Mouse (Mus musculus): ENCODE results near the gene Gm42688. TPM values are rescaled to one million over a fixed set of nuclear protein-coding genes. Genes with fewer than 3 reads are reported as not detected.

The Gm42688 gene
- total and polyA plus RNA-seq, 3 experiments = 2.5 to 3.9 (median 2.9) TPM

DNA sequence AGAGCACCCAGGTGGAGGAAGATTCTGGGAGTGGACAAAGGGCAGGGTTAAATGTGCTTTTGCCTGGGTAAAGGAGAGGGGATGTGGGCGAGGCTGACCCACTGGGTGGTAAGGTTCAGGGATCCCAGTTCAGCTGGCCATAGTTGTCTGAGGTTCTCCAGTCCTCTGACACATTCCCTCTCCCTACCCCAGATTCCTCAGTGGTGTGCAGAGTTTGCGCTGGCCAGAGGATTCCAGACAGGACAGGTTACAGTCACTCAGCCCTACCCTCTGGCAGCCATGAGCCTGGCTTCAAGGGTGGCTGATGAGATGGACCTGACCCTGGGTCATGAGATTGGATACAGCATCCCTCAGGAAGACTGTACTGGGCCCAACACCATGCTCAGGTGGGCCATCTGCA, 42.7 kb upstream of the Gm42688 start:
- ATAC-seq (ENCODE audit: extremely low read depth, insufficient number of reproducible peaks, low FRiP score, poor library complexity, severe bottlenecking) (no peak), DNase-seq (ENCODE audit: low spot score) (no peak)
- Histone ChIP-seq H3K36me3 (replicated peaks) (peaks cover 75% of the 10 kb centered on the region), H3K27me3 (ENCODE audit: insufficient read depth, low read length) (no peaks in the 10 kb centered on the region), H3K9me3 (replicated peaks) (no peaks in the 10 kb centered on the region), H3K4me1 (ENCODE audit: insufficient read depth, low read depth, low read length) (peaks cover 24% of the 10 kb centered on the region), H3K4me3 (ENCODE audit: low read depth, low read length) (no peak overlapping the region)
- TF ChIP-seq POLR2AphosphoS5 (IDR thresholded peaks at IDR 0.05; ENCODE audit: insufficient replicate concordance, low read depth, low read length) (peak; percentile 79), CTCF (IDR thresholded peaks at IDR 0.05; ENCODE audit: low read depth, low read length) (no peak)

DNA sequence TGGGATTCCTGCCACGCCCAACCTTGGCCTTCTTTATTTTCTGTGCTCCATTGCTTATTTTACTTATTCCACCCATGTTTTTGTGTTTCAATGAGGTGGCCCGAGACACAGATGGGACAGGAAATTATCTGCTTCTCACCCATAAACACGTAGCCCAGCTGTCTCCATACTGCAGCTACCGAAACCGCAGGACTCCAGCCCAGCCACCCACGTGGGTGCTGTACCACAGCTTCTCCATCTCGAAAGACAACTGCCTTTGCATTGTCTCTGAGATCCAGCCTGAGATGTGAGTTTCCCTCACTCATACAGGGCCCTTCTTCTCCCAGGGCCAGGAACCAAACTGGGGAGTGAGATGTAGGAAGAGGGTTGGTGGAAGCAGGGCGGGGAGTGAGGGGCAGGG, 35.4 kb upstream of the Gm42688 start:
- Histone ChIP-seq H3K36me3 (replicated peaks) (peaks cover 38% of the 10 kb centered on the region), H3K9me3 (replicated peaks) (peaks cover 29% of the 10 kb centered on the region), H3K27me3 (ENCODE audit: insufficient read depth, low read length) (peaks cover 22% of the 10 kb centered on the region; the same call in 1 of the 2 replicates), H3K4me3 (ENCODE audit: low read depth, low read length) (no peak overlapping the region), H3K4me1 (ENCODE audit: insufficient read depth, low read depth, low read length) (no peaks in the 10 kb centered on the region)
- TF ChIP-seq TAL1 (conservative IDR thresholded peaks at IDR 0.05; ENCODE audit: low read depth, low read length) = no peak
- TF ChIP-seq GATA1 (IDR thresholded peaks at IDR 0.05; ENCODE audit: borderline replicate concordance, low read length) = no peak
- TF ChIP-seq CTCF (IDR thresholded peaks at IDR 0.05; ENCODE audit: low read depth, low read length) = no peak
- TF ChIP-seq GATA2 (IDR thresholded peaks at IDR 0.05; ENCODE audit: borderline replicate concordance, low read depth, low read length) = no peak
- no peak for TF ChIP-seq POLR2AphosphoS5 (IDR thresholded peaks at IDR 0.05; ENCODE audit: insufficient replicate concordance, low read depth, low read length)
- DNase-seq (ENCODE audit: low spot score) (no peak), ATAC-seq (ENCODE audit: extremely low read depth, insufficient number of reproducible peaks, low FRiP score, poor library complexity, severe bottlenecking) (no peak)

DNA sequence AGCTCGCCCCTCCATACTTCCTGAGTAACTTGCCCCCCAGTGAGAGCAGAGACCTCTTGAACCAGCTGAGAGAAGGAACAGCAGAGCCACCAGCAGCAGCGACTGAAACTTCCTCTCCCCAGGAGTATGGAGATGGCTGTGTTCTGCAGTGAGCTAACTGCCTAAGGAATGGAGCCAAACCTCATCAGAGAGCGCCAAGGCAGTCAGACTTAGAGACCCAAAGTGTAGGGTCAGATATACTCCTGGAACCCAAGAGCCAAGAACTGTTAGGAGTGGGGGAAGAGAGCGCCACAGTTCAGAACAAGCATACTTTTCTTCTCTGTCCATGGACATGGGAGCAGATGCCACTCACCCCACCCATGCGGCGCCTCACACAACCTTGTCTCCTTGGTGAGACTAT, 35.0 kb upstream of the Gm42688 start:
- ATAC-seq (ENCODE audit: extremely low read depth, insufficient number of reproducible peaks, low FRiP score, poor library complexity, severe bottlenecking) = no peak
- no peak for DNase-seq (ENCODE audit: low spot score)
- Histone ChIP-seq H3K36me3 (replicated peaks) (peaks cover 34% of the 10 kb centered on the region), H3K4me1 (ENCODE audit: insufficient read depth, low read depth, low read length) (no peaks in the 10 kb centered on the region), H3K9me3 (replicated peaks) (peaks cover 33% of the 10 kb centered on the region), H3K4me3 (ENCODE audit: low read depth, low read length) (no peak overlapping the region), H3K27me3 (ENCODE audit: insufficient read depth, low read length) (peaks cover 26% of the 10 kb centered on the region; the same call in 1 of the 2 replicates)
- TF ChIP-seq GATA2 (IDR thresholded peaks at IDR 0.05; ENCODE audit: borderline replicate concordance, low read depth, low read length) (no peak), TAL1 (conservative IDR thresholded peaks at IDR 0.05; ENCODE audit: low read depth, low read length) (no peak), CTCF (IDR thresholded peaks at IDR 0.05; ENCODE audit: low read depth, low read length) (no peak), POLR2AphosphoS5 (IDR thresholded peaks at IDR 0.05; ENCODE audit: insufficient replicate concordance, low read depth, low read length) (no peak), GATA1 (IDR thresholded peaks at IDR 0.05; ENCODE audit: borderline replicate concordance, low read length) (no peak)

DNA sequence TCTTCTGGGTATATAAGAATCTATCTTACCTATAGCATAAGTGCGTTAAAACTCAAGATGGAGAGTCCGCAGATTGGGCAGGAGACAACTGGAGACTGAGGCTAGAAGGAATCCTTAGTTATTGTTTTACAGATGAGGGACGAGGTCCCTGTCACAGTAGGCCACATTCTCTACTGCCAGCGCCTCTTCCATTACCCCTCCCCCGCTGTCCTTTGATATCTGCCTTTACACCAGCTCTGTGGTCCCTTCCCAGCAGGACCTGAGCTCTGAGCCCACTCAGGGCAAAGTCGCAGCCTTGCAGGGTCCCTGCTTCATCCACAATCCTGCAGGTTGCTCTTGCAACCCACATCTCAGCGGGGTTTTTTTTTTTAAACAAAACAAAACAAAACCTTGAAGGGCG, 33.2 kb upstream of the Gm42688 start:
- no peak for ATAC-seq (ENCODE audit: extremely low read depth, insufficient number of reproducible peaks, low FRiP score, poor library complexity, severe bottlenecking)
- Histone ChIP-seq H3K9me3 (replicated peaks) (peaks cover 33% of the 10 kb centered on the region), H3K36me3 (replicated peaks) (peaks cover 24% of the 10 kb centered on the region), H3K4me1 (ENCODE audit: insufficient read depth, low read depth, low read length) (no peaks in the 10 kb centered on the region), H3K27me3 (ENCODE audit: insufficient read depth, low read length) (peaks cover 40% of the 10 kb centered on the region), H3K4me3 (ENCODE audit: low read depth, low read length) (no peak overlapping the region; the same call in 1 of the 2 replicates)
- no peak for DNase-seq (ENCODE audit: low spot score)
- TF ChIP-seq GATA1 (IDR thresholded peaks at IDR 0.05; ENCODE audit: borderline replicate concordance, low read length) = no peak
- no peak for TF ChIP-seq GATA2 (IDR thresholded peaks at IDR 0.05; ENCODE audit: borderline replicate concordance, low read depth, low read length)
- TF ChIP-seq POLR2AphosphoS5 (IDR thresholded peaks at IDR 0.05; ENCODE audit: insufficient replicate concordance, low read depth, low read length) = no peak
- TF ChIP-seq CTCF (IDR thresholded peaks at IDR 0.05; ENCODE audit: low read depth, low read length) = no peak
- no peak for TF ChIP-seq TAL1 (conservative IDR thresholded peaks at IDR 0.05; ENCODE audit: low read depth, low read length)

DNA sequence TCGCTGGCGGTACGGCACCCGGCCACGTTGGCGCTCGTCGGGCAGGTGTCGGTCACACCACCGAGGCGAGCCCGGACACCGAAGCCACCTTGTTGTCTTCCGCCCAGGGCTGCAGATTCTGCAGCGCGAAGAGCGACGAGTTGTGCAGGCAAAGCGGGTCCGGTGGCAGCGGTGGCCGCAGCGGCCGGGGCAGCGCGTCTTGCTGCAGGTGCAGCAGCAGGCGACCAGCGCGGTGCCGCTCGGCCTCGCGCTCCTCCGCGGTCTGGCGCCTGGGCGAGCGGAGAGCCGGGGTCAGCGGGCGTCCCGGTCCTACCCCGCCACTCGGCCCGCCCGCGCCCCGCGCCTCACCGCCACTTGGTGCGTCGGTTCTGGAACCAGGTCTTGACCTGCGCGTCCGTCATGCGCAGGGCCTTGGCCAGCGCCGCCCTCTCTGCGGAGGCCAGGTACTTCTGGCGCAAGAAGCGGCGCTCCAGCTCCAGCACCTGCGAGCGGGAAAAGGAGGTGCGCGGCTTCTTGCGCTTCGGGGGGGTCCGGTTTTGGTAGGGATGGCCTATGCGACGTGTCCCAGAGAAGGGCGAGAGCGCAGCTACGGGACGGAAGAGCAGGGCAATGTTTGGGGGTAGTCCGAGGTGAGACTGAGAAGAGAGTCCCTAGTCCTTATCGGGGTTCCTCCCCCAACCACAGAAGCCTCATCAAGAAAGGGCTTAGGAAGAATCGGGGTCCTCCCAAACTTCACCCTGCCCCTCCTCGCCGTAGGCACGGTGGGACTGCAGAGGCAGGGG, 32.5 kb upstream of the Gm42688 start:
- Histone ChIP-seq H3K36me3 (replicated peaks) (peaks cover 20% of the 10 kb centered on the region), H3K27me3 (ENCODE audit: insufficient read depth, low read length) (peaks cover 44% of the 10 kb centered on the region), H3K4me1 (ENCODE audit: insufficient read depth, low read depth, low read length) (no peaks in the 10 kb centered on the region), H3K4me3 (ENCODE audit: low read depth, low read length) (peak overlapping the region; percentile 27; the same call in 1 of the 2 replicates), H3K9me3 (replicated peaks) (peaks cover 33% of the 10 kb centered on the region)
- no peak for DNase-seq (ENCODE audit: low spot score)
- ATAC-seq (ENCODE audit: extremely low read depth, insufficient number of reproducible peaks, low FRiP score, poor library complexity, severe bottlenecking) = no peak
- no peak for TF ChIP-seq POLR2AphosphoS5 (IDR thresholded peaks at IDR 0.05; ENCODE audit: insufficient replicate concordance, low read depth, low read length)
- TF ChIP-seq GATA1 (IDR thresholded peaks at IDR 0.05; ENCODE audit: borderline replicate concordance, low read length) = no peak
- no peak for TF ChIP-seq TAL1 (conservative IDR thresholded peaks at IDR 0.05; ENCODE audit: low read depth, low read length)
- TF ChIP-seq CTCF (IDR thresholded peaks at IDR 0.05; ENCODE audit: low read depth, low read length) = no peak
- no peak for TF ChIP-seq GATA2 (IDR thresholded peaks at IDR 0.05; ENCODE audit: borderline replicate concordance, low read depth, low read length)

DNA sequence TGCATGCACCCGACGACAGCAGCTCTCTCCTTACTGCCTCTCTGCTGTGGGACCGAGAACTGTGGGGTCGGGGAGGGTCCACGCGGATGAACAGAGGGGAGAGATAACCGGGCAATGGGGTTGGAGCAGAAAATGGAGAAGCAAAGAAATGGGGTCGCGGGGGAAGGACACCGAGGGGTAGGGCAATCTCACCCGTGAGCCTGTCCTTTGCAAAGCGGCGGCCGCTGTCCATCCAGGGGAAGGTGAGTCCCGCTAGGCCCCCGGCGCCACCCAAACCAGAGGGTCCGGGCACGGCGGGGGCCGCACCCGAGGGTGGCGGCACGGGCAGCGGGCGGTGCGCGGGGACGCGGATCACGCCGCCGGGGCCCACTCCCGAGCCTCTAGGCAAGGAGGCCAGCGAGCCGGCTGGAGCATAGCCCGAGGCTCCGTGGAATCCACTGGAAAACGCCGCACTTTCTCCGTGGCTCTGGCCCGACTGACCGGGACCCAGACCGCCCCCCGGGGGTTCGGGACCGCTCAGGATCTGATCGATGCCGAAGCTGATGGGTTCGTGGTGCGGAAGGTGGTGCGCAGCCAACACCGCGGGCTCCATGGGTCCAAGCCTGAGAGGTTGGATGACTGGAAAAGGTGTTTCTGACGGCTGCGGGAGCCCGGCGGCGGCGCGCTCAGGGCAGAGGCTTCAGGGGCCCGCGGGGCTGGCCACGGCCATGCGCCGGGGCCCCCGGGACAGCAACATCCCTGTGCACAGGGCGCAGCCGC, 31.8 kb upstream of the Gm42688 start:
- H3K9me3 ChIP-seq (replicated peaks) = peaks cover 33% of the 10 kb centered on the region
- peaks cover 44% of the 10 kb centered on the region for H3K27me3 ChIP-seq (ENCODE audit: insufficient read depth, low read length)
- no peak for ATAC-seq (ENCODE audit: extremely low read depth, insufficient number of reproducible peaks, low FRiP score, poor library complexity, severe bottlenecking)
- H3K36me3 ChIP-seq (replicated peaks) = peaks cover 15% of the 10 kb centered on the region
- H3K4me1 ChIP-seq (ENCODE audit: insufficient read depth, low read depth, low read length) = no peaks in the 10 kb centered on the region
- DNase-seq (ENCODE audit: low spot score) = no peak
- TF ChIP-seq CTCF (IDR thresholded peaks at IDR 0.05; ENCODE audit: low read depth, low read length) = no peak
- TF ChIP-seq POLR2AphosphoS5 (IDR thresholded peaks at IDR 0.05; ENCODE audit: insufficient replicate concordance, low read depth, low read length) = no peak
- TF ChIP-seq GATA2 (IDR thresholded peaks at IDR 0.05; ENCODE audit: borderline replicate concordance, low read depth, low read length) = no peak
- TF ChIP-seq TAL1 (conservative IDR thresholded peaks at IDR 0.05; ENCODE audit: low read depth, low read length) = no peak
- TF ChIP-seq GATA1 (IDR thresholded peaks at IDR 0.05; ENCODE audit: borderline replicate concordance, low read length) = no peak
- H3K4me3 ChIP-seq (ENCODE audit: low read depth, low read length) = peak overlapping the region; percentile 23; the same call in 1 of the 2 replicates

All from G1E (cell line).